Mouse (Mus musculus) embryo, embryonic 11.5 days (tissue): ENCODE results near the gene Lypd4.
"Not testable (repeated sequence)": the region's sequence is repeated elsewhere in the genome, so short reads cannot be mapped to it uniquely, and the experiment has no call there.

Experiments used
- DNase-seq: peaks from one replicate; pipeline ENCODE4 v3.0.0-alpha.2; 2012; ENCODE audit warnings: low read depth, low spot score

Gene Lypd4

GRCm38 (mm10) chr7:24869532-24870165 is at the start of gene Lypd4, which contains the start of gene Dmrtc2:
Lypd4 (minus strand) TSS chr7:24869941.
Dmrtc2 (plus strand) TSS chr7:24870057.
- DNase-seq: no peak

- DNase-seq: no peak
These were observed 49.1 kb upstream of the Lypd4 start for GRCm38 (mm10) chr7:24918763-24919323.

- no peak for DNase-seq
These were observed 42.7 kb upstream of the Lypd4 start for GRCm38 (mm10) chr7:24912480-24912879.

GRCm38 (mm10) chr7:24907211-24907748 is 37.5 kb upstream of the Lypd4 start:
- no peak for DNase-seq

- no peak for DNase-seq
These were observed 36.8 kb upstream of the Lypd4 start for GRCm38 (mm10) chr7:24906551-24906950.

GRCm38 (mm10) chr7:24904936-24905335 is 35.2 kb upstream of the Lypd4 start:
- peak; percentile 62 for DNase-seq

GRCm38 (mm10) chr7:24904070-24904483 is 34.3 kb upstream of the Lypd4 start:
- DNase-seq: peak; percentile 93

GRCm38 (mm10) chr7:24903444-24903825 is 33.7 kb upstream of the Lypd4 start:
- no peak for DNase-seq

GRCm38 (mm10) chr7:24902630-24903443 is 33.1 kb upstream of the Lypd4 start, which contains the start of gene Arhgef1:
Arhgef1 (plus strand) TSS chr7:24902912.
- no peak for DNase-seq

- no peak for DNase-seq
These were observed 32.5 kb upstream of the Lypd4 start for GRCm38 (mm10) chr7:24902264-24902629.

- no peak for DNase-seq
These were observed 32.1 kb upstream of the Lypd4 start for GRCm38 (mm10) chr7:24901842-24902241.

GRCm38 (mm10) chr7:24901114-24901513 is 31.4 kb upstream of the Lypd4 start:
- DNase-seq: no peak

- no peak for DNase-seq
These were observed 28.2 kb upstream of the Lypd4 start for GRCm38 (mm10) chr7:24897959-24898358.

GRCm38 (mm10) chr7:24897224-24897623 is 27.5 kb upstream of the Lypd4 start, which contains the start of gene Cd79a:
Cd79a (plus strand) TSS chr7:24897381.
- DNase-seq: no peak

- no peak for DNase-seq
These were observed 26.5 kb upstream of the Lypd4 start for GRCm38 (mm10) chr7:24896269-24896668.

- DNase-seq: not testable (repeated sequence)
These were observed 26.0 kb upstream of the Lypd4 start for GRCm38 (mm10) chr7:24895749-24896148.

- DNase-seq: no peak
These were observed 22.4 kb upstream of the Lypd4 start for GRCm38 (mm10) chr7:24892125-24892583.

- DNase-seq: no peak
These were observed 21.7 kb upstream of the Lypd4 start for GRCm38 (mm10) chr7:24891241-24892124.

- peak; percentile 67 for DNase-seq
These were observed 20.8 kb upstream of the Lypd4 start for GRCm38 (mm10) chr7:24890281-24891216.
